Mouse (Mus musculus) ES-Bruce4 (cell line): ENCODE data around the gene Fam204a.

Experiments
- CTCF ChIP-seq: IDR thresholded peaks from one replicate; pipeline ENCODE4 v1.8.1; 2011; ENCODE audit warnings: low read depth, low read length
- POLR2A ChIP-seq: IDR thresholded peaks from one replicate; pipeline ENCODE4 v1.8.1; 2011; ENCODE audit warnings: low read length; ENCODE audit not compliant: insufficient read depth

- no peak for TF ChIP-seq CTCF
- TF ChIP-seq POLR2A = no peak
Observed at GRCm38 (mm10) chr19:60155266-60155665, 71.2 kb downstream of the Fam204a start.
